Mouse (Mus musculus) liver, adult 2 months (tissue): ENCODE data around the gene Bach2. TPM values are rescaled to one million over a fixed set of nuclear protein-coding genes. Genes with fewer than 3 reads are reported as not detected.

Source experiments
- DNase-seq: peaks from one replicate; pipeline ENCODE4 v3.0.0-alpha.2; 2011; ENCODE audit warnings: low read depth, low spot score; ENCODE audit errors: extremely low read depth
- H3K27ac ChIP-seq: fragments of 200-500 bp; replicated peaks from 2 replicates; pipeline ENCODE4 v1.5.1; 2012; ENCODE audit warnings: low read depth, mild to moderate bottlenecking, control low read depth, inconsistent platforms, low read length; ENCODE audit not compliant: insufficient read depth
- H3K27me3 ChIP-seq: fragments of 200-500 bp; 2 replicates; pipeline ENCODE4 v1.6.1; 2012; ENCODE audit warnings: mild to moderate bottlenecking, moderate library complexity, low read length, inconsistent platforms; ENCODE audit not compliant: control insufficient read depth, insufficient read depth
- H3K36me3 ChIP-seq: fragments of 200-500 bp; 2 replicates; pipeline ENCODE4 v1.6.1; 2012; ENCODE audit warnings: low read length, inconsistent platforms; ENCODE audit not compliant: control insufficient read depth, insufficient read depth
- H3K4me1 ChIP-seq: fragments of 200-500 bp; 2 replicates; pipeline ENCODE4 v1.6.1; 2011; ENCODE audit warnings: low read length; ENCODE audit not compliant: control insufficient read depth, insufficient read depth
- H3K4me3 ChIP-seq: fragments of 200-500 bp; 2 replicates; pipeline ENCODE4 v1.5.1; 2011; ENCODE audit warnings: low read depth, mild to moderate bottlenecking, control low read depth, low read length, moderate library complexity; ENCODE audit not compliant: insufficient read depth
- H3K79me2 ChIP-seq: fragments of 200-500 bp; 2 replicates; pipeline ENCODE4 v1.6.1; 2012; ENCODE audit warnings: inconsistent platforms, mild to moderate bottlenecking, low read length, moderate library complexity; ENCODE audit not compliant: control insufficient read depth, insufficient read depth
- H3K9ac ChIP-seq: fragments of 200-500 bp; 2 replicates; pipeline ENCODE4 v1.6.1; 2012; ENCODE audit warnings: low read depth, mild to moderate bottlenecking, control low read depth, inconsistent platforms, low read length
- CTCF ChIP-seq: fragments of 200-500 bp; IDR thresholded peaks from 2 replicates; pipeline ENCODE4 v1.5.1; 2011; ENCODE audit warnings: low read depth, low read length, control low read depth
- POLR2A ChIP-seq: fragments of 200-500 bp; IDR thresholded peaks from 2 replicates; pipeline ENCODE4 v1.6.1; 2011; ENCODE audit warnings: low read length, control low read depth; ENCODE audit not compliant: insufficient read depth; ENCODE audit errors: extremely low read depth
- WGBS: fragments of 180-500 bp; shearing (Covaris S2); methylation state at CpG from one replicate; pipeline ENCODE4 v1.1.7; 2018; 5-methylcytosine and 5-hydroxymethylcytosine counted together
- polyA plus RNA-seq: library from polyadenylated mRNA; depleted of rRNA; stranded (reverse); fragments of >200 nt; gene quantifications from 2 replicates; pipeline ENCODE4 v1.2.3, GENCODE M21; 2012
- total RNA-seq: library from RNA; depleted of rRNA; stranded (reverse); fragments of >200 nt; gene quantifications from 2 replicates; pipeline ENCODE4 v1.2.3, GENCODE M21; 2014

Bach2 gene
- total and polyA plus RNA-seq, 2 experiments, result 2.1 to 6.0 TPM

DNA sequence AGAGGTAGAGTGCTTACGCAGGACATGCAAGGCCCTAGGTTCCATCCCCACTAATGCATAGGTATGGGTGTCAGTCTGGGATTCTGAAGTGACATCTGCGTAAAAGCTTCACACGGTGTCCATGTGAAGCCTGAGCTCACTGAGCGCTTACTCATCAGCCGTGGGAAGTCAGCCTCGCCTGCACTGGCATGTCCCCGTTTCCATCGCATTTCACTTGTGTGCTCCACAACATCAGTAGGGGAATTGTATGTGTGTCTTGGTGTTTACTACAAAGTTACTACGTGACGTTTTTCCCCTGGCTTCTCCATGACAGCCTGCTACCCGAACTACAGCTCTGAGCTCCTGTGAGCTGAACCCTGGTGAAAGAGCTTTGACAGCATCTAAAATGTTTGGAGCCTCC, 191.5 kb downstream of the Bach2 start:
- no peak for DNase-seq
- TF ChIP-seq POLR2A (no peak), CTCF (no peak)
- Histone ChIP-seq H3K9ac (no peak overlapping the region), H3K4me3 (no peak overlapping the region), H3K4me1 (no peaks in the 10 kb centered on the region), H3K27me3 (no peaks in the 10 kb centered on the region), H3K36me3 (no peaks in the 10 kb centered on the region), H3K79me2 (no peaks in the 10 kb centered on the region), H3K27ac (no peak overlapping the region)
- WGBS, result 91% methylated on average over 11 of the region's 11 CpGs

DNA sequence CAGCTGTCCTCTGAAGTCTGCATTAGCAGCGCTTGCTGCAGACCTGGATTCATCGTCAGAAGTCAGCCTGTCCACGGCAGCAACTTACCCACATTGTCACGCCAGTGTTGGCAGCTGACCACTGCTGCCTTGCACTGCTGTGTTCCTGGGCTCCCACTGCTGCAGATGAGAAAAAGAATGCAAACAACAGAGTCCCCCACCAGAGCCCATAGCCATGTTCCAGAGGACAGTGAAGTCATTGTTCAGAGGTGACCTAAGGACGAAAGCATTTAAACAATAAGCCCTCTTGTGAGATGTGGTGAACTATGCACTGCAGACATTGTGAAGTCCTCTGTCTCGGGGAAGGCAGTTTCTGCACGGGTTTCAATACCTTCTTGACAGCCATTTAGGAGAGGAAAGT, 192.4 kb downstream of the Bach2 start:
- Histone ChIP-seq H3K36me3 (no peaks in the 10 kb centered on the region), H3K27me3 (no peaks in the 10 kb centered on the region), H3K4me3 (no peak overlapping the region), H3K79me2 (no peaks in the 10 kb centered on the region), H3K4me1 (no peaks in the 10 kb centered on the region), H3K27ac (no peak overlapping the region), H3K9ac (no peak overlapping the region)
- no peak for DNase-seq
- TF ChIP-seq POLR2A (no peak), CTCF (no peak)
- WGBS, result 88% methylated on average over 7 of the region's 7 CpGs

DNA sequence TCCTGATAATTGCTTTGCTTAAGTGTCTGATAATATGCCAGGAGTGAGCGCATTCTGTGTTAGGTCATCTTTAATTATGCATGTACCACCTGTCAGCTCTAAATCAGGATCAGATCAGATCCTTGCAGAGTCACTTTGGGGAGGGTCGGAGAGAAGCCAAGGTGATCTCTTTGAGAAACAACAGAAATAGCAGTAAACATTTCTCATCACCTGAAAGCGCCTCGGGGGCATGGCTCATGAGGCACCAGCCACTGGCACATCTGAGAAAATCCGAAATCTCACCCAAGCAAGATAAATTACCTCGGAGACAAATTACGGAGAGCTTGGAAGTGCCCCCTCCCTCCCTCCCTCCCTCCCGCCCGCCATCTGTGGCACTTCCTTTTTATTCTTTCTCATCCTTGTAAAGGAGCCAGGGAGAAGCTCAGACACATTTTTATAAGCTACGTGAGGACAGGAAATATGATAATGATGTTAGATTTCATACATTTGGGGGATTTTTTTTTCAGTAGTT, 193.7 kb downstream of the Bach2 start:
- H3K27ac ChIP-seq, result no peak overlapping the region
- H3K4me3 ChIP-seq, result no peak overlapping the region
- no peaks in the 10 kb centered on the region for H3K79me2 ChIP-seq
- H3K27me3 ChIP-seq, result no peaks in the 10 kb centered on the region
- H3K9ac ChIP-seq, result no peak overlapping the region
- TF ChIP-seq CTCF, result no peak
- no peak for TF ChIP-seq POLR2A
- H3K36me3 ChIP-seq, result no peaks in the 10 kb centered on the region
- 70% methylated on average over 10 of the region's 10 CpGs for WGBS
- no peaks in the 10 kb centered on the region for H3K4me1 ChIP-seq
- DNase-seq, result no peak

DNA sequence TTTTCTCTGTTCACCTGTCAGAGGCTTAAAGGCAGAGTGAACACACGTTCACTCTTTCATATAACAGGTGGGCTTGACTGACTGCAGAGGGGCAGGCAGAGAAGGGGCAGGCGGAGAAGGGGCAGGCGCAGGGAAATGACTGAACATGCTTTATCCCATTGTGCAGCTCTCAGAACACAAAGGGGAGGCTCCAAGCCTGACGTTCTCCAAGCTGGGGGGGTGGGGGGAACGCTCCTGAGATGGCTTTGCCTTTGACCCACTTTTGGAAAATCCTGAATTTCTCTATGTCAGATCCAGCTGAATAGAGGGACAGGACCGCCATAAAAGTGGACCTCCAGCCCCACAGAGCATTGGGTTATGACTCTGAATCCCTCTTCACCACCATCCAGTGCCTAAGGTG, 194.3 kb downstream of the Bach2 start:
- no peak overlapping the region for H3K4me3 ChIP-seq
- H3K9ac ChIP-seq, result no peak overlapping the region
- H3K27ac ChIP-seq, result no peak overlapping the region
- no peaks in the 10 kb centered on the region for H3K27me3 ChIP-seq
- WGBS, result 90% methylated on average over 6 of the region's 6 CpGs
- no peaks in the 10 kb centered on the region for H3K79me2 ChIP-seq
- no peak for TF ChIP-seq POLR2A
- TF ChIP-seq CTCF, result no peak
- no peaks in the 10 kb centered on the region for H3K36me3 ChIP-seq
- H3K4me1 ChIP-seq, result no peaks in the 10 kb centered on the region
- no peak for DNase-seq

DNA sequence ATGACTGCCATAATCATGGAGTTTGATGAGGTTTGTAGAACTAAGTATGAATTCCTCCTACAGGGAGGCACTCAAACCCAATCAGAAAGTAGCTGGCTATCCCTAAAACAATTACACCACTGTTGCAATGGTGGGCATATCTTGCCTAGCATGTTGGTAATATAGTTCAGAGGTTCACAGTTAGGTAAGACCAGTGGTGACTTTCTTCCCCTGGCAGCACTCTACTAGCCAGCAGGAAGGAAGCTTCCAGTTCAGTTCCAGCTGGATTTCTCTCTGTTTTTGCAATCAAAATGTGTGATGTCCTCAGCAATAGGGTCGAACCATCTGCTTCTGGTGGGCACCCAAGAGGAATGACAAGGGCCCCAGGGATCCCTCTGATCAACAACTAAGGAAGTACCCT, 196.0 kb downstream of the Bach2 start:
- Histone ChIP-seq H3K4me3 (no peak overlapping the region), H3K4me1 (no peaks in the 10 kb centered on the region), H3K27me3 (no peaks in the 10 kb centered on the region), H3K27ac (no peak overlapping the region), H3K9ac (no peak overlapping the region), H3K36me3 (no peaks in the 10 kb centered on the region), H3K79me2 (no peaks in the 10 kb centered on the region)
- no peak for DNase-seq
- 84% methylated on average over 1 of the region's 1 CpGs for WGBS
- TF ChIP-seq CTCF (no peak), POLR2A (no peak)

DNA sequence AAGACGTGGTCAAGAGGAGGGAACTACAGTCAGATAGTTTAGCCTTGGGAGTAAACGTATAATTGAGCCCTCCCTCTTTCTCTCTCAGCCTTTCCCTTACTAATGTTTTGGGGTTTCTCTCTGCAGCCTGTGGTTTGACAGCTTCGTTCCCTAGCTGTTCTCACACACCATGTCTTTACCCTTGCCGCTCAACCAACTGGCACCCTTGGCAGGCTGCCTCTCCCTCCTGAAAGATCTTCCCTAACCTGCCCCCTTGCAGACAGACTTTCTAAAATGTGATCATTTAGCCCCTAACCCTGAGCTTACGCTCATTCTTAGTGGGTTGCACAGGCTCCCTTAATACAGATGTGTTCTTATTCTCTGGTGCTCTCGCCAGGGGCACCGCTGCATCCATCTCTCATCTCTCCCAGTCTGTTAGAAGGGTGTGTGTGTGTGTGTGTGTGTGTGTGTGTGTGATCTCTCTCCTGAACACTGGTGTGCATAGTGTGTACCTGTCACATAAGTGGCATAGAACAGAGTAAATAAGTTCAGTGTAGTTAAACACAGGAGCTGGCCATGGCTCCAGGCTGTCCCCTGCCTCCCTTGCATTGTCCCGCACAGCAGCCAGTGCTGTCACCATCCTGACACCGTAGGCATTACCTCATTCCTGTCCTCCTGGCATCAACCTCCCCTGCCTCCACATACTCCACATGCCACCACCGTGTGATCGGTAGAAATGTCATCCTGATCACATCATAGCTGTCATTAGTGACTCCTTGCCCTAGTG, 201.6 kb downstream of the Bach2 start:
- Histone ChIP-seq H3K4me1 (no peaks in the 10 kb centered on the region), H3K9ac (no peak overlapping the region), H3K27ac (no peak overlapping the region), H3K36me3 (no peaks in the 10 kb centered on the region), H3K79me2 (no peaks in the 10 kb centered on the region), H3K4me3 (no peak overlapping the region), H3K27me3 (no peaks in the 10 kb centered on the region)
- TF ChIP-seq POLR2A (no peak), CTCF (no peak)
- DNase-seq, result no peak
- 94% methylated on average over 11 of the region's 11 CpGs for WGBS
